Mouse (Mus musculus): ENCODE measurements around the gene Paxx.

DNA sequence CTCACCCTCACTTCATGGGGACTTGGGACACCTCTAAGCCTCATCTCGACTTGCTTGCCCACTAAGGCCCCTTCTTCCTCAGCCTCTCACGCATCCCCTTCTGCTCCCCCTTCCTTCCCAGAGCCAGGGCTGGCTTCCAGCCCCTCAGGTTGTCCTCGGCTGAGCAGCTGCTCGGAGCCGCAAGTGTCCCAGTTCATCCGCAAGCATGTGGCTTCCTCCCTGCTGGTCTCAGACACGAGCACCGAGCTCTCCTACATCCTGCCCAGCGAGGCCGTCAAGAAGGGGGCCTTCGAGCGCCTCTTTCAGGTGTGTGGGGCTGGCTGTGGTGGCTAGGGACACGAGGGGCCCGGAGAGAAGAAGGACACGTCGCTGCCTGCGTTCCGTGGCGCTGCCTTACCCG, 19.8 kb downstream of the Paxx start:
- TF ChIP-seq CTCF (IDR thresholded peaks at IDR 0.05; ENCODE audit: borderline replicate concordance, insufficient read depth, low read depth, low read length) (no peak), POLR2A (IDR thresholded peaks at IDR 0.05; ENCODE audit: borderline replicate concordance, insufficient read depth, low read length) (no peak)

All from cerebellum, adult 2 months (tissue).